Mouse (Mus musculus): ENCODE results near the gene Iffo1. TPM values are rescaled to one million over a fixed set of nuclear protein-coding genes. Genes with fewer than 3 reads are reported as not detected.

Iffo1 gene
- total RNA-seq, 2 experiments from 2014 or later: 14.3 to 20.1 TPM

DNA sequence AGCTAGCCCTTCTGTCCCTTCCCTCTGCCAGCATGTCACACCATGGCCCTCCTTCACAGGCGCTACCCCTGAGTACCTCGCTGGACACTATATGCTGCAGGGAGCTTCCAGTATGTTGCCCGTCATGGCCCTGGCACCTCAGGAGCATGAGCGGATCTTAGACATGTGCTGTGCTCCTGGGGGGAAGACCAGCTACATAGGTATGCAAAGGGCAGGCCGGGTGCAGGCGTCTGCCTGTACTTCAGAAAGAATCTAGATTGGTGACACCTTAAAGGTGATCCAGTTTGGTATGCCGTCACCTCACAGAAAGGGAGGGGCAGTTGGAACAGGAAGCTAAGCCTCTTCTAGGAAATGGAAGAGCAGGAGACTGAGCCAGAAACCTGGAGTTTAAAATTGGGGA is 5.3 kb upstream of the Iffo1 start:
- no peak for ATAC-seq (ENCODE audit: poor library complexity, severe bottlenecking)

DNA sequence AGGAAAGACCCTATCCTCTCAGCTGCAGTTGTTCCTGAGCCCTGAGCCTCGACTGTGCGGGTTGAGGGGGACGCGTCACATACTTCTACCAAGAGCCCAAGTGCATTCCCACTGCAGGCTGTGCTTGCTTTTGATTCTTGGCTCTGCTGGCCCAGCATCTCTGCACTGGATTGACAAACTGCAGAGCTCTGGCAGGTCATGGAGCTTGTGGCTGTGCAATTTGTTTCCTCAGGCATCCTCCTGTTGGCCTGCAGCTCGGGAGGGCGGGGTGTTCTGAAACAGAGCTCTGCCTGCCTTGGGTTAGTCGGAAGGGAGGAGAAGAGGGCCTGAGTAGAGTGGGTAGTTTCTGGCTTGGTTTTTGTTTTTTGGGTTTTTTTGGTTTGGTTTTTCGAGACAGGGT is 2.6 kb upstream of the Iffo1 start:
- ATAC-seq (ENCODE audit: poor library complexity, severe bottlenecking): no peak

DNA sequence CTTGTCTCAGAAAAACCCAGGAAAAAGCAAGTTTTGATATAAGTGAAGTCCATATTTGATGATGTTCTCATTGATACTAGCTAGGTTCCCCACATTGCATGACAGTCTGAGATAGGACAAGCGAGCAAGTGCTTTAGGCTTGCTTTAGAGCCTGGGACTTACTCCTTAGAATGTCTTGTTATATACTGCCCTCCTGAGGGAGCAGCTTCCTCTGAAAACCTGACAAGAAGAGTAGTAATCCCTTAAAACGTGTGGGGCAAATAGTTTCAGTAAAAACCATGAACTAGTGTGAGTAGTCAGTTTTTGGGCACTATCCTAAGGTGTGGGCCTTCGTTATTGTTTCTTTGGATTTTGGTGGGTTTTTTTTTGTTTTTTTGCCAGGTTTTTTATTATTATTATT is 1.9 kb upstream of the Iffo1 start:
- no peak for ATAC-seq (ENCODE audit: poor library complexity, severe bottlenecking)

DNA sequence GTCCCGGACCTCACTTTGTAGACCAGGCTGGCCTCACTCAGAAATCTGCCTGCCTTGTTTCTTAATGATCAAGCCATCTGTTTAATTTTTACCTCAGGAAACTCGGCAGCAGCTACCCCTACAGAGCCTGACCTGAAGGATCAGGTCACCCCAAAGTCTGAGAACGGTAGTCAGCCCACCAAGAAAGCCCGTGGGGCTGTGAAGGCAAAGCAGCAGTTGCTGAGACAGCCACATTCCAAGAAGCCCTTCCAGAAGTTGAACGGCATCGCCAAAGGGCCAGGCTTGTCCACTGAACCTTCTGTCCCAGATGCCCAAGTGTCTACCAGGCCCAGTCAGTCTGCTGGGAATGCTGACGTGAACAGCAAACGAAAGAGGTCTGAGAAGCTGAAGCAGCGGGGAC is 1.1 kb upstream of the Iffo1 start:
- ATAC-seq (ENCODE audit: poor library complexity, severe bottlenecking): no peak

DNA sequence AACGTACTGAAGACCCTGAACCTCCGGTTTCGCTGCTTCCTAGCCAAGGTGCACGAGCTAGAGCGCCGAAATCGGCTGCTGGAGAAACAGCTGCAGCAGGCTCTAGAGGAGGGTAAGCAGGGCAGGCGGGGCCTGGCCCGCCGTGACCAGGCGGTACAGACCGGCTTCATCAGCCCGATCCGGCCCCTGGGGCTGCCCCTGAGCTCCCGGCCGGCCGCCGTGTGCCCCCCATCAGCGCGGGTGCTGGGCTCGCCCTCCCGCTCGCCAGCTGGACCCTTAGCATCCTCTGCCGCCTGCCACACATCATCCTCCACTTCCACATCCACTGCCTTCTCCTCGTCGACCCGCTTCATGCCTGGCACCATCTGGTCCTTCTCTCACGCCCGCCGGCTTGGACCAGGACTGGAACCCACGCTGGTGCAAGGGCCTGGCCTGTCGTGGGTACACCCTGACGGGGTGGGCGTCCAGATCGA is 474 bp downstream of the Iffo1 start:
- ATAC-seq (ENCODE audit: poor library complexity, severe bottlenecking): no peak

DNA sequence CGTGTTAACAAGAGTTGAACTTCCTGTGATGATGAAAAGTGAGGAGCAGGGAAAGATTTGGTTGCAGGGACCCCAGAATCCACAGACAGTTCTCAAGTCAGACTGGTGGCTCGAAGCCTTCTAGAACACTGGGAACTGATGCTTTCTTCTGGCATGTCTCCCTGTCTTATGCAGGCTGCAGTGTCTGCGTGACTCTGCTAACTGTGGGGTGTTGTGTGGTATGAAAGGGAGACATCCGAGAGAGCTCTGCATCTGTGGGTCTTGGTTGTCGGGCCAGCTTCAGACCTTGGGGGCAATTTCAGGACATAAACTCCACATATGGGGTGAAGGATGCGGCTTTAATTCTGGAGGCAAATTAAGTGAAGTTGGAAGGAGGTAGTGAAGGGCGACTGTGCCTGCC is 1.1 kb downstream of the Iffo1 start:
- no peak for ATAC-seq (ENCODE audit: poor library complexity, severe bottlenecking)

DNA sequence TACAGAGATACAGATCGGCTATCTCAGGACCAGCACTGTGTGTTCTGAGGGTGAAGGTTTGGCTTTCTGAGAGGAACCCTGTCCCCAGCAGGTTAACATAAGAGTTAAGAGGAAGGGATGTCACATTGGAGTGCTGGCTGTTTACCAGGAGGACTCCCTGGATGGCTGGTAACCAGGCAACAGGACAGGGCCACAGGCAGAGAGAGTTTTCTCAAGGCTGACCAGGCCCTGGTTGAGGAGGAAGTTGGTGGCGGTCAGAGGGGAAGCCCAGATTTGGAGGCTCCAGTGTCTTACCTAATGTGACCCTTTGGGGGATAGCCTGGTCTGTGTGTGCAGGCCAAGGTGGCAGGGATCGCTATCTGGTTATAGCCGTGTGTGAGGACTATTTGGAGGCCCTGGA is 1.8 kb downstream of the Iffo1 start:
- peak; percentile 60 for ATAC-seq (ENCODE audit: poor library complexity, severe bottlenecking)

DNA sequence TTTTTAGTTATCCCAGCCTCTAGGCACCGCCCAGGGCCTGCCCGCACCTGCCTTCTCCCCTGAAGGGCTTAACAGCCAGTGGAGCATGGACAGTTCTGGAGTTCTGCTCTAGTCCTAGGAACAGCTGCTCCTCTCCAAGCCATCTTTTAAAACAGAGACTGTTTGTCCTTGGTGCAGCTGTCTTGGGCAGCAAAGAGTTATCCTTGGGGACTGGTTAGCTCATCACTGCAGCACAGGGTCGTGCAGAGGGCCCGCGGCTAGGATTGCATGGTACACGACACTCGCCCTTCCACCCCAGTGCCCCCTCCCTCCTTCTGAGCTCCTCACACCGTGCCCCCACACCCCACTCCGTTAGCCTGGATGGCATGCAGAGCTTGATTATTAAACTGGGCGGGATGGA is 2.3 kb downstream of the Iffo1 start:
- ATAC-seq (ENCODE audit: poor library complexity, severe bottlenecking): no peak

DNA sequence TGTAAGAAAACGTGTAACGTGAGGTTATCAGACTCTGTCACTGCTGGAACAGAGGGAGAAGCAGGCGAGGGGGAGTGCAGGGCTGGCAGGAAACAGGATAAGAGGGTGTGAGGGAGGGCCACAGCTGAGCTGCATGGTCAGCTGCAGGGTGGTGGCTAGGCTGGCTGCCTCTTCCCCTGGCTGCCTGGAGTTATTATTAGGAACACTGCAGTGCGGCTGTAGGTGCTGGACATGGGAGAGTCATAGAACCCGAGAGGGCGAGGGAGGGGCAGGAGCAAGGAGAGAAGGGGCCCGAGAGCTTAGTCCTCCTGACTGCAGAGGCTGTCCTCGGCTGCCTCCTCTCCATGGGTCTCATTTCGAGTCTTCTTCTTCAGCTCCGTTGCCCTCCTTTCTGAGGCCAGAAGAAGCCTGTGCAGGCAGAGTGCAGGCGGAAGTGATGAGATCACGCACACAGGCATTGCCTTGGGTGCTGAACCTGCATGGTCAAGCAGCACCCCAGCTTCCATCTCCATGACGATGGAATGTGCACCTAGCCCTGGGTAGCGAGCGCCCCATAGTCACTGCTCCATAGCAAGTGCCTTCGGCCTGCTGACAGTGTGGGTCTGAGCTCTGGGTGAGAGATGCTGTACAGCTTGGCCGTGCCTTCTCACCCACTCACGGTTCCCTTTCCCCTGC is 3.3 kb downstream of the Iffo1 start:
- 0 out of 2 replicates have a peak, but pooled peaks have one; percentile 5 for ATAC-seq (ENCODE audit: poor library complexity, severe bottlenecking)

DNA sequence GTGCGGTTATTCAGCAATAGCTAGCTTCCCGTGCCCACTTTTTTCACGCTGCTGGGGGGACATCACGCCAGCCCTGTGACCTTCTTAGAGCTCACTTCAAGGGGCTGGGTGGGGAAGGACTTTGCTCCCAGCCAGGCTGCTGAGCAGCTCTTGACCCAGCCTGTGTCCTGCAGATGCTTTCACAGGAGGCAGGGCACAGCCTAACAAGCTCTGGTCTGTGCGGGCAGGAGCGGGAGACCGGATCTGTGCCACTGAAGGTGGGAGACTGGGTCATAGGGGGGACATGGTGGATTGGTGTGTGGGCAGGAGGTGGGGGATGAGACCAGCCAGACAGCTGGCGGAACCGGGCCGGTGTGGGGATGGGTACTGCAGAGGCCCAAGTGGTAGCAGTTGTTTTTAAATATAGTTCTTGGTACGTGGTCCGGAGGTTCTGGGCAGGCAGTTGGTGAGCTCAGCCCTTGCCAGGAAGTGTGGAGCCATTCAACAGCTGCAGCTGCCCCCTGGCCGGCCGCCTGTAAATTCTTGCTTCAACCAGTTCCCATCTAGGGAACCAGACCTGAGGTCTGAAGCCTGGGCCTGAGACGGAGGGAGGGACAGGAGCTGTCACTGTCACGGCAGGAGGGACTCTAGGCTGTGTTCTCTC is 4.0 kb downstream of the Iffo1 start:
- ATAC-seq (ENCODE audit: poor library complexity, severe bottlenecking): no peak

DNA sequence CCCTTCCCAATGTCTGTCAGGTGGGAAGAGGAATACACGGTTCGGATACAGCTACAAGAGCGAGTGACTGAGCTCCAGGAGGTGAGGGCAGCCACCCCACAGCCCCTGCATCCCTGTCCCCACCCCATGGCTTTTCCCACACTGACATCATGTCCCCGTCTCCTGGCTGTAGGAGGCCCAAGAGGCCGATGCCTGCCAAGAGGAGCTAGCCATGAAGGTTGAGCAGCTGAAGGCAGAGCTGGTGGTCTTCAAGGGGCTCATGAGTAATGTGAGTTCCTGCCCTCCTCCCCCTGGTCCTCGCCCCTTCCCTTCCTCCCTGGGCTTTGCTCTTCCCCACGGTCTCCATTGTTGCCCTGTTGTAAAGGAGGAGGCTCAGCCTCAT is 4.5 kb downstream of the Iffo1 start:
- ATAC-seq (ENCODE audit: poor library complexity, severe bottlenecking): no peak

DNA sequence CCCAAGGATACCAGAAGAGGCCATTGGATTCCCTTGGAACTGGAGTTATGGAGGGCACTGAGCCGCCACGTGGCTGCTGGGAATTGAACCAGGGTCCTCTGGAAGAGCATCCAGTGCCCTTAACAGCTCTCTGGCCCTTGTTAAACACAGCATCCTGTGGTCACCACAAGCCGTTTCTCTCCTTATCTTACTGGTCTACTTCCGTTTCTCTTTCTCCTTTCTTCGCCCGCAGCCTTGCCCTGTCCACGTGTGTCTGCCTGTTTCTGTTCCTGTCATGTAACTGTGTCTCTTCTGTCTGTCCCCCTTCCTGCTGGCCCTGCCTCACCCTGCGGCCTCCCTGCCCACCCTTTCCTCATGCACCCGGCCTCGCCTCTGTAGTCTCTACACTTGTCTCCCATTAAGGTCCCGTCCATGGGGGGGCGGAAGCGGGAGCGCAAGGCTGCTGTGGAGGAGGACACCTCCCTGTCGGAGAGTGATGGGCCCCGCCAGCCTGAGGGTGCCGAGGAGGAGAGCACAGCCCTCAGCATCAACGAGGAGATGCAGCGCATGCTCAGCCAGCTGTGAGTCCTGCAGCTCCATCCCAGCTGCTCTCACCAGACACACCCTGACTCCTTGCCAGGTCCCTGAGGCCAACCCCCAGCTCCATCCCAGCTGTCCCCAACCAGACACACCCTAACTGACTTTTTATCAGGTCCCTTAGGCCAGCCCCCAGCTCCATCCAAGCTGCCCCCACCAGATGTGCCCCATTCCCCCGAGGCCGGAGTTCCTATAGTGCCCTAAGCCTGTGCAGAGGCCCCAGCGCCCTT is 7.4 kb downstream of the Iffo1 start:
- ATAC-seq (ENCODE audit: poor library complexity, severe bottlenecking): peak; percentile 73

DNA sequence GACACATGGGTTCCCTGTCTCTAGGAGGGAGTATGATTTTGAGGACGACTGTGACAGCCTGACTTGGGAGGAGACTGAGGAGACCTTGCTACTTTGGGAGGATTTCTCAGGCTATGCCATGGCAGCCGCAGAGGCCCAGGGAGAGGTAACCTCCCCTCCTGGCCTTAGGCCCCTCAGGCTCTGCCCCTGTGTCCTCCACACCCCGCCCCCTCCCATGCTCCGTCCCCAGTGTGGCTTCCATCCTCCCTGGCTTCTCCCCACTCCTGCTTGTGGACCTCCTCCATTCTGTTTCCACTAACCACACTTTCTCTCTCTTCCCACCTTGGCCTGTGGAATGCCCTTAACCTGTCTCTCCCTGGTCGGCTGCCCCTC is 8.0 kb downstream of the Iffo1 start:
- no peak for ATAC-seq (ENCODE audit: poor library complexity, severe bottlenecking)

DNA sequence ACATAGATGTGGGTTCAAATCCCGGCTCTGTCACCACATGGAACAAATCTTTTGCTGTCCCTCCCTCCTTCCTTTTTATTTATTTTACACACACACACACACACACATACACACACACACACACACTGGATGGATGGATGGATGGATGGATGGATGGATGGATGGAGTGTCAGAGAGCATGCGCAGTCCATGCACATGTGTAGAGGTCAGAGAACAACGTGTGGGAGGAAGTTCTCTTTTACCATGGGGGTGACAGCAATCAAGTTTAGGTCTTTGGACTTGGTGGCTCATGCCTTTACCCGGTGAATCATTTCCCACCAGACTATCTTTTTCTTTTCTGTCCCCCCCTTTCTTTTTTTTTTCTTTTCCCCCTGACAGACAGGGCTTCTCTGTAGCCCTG is 8.6 kb downstream of the Iffo1 start:
- no peak for ATAC-seq (ENCODE audit: poor library complexity, severe bottlenecking)

DNA sequence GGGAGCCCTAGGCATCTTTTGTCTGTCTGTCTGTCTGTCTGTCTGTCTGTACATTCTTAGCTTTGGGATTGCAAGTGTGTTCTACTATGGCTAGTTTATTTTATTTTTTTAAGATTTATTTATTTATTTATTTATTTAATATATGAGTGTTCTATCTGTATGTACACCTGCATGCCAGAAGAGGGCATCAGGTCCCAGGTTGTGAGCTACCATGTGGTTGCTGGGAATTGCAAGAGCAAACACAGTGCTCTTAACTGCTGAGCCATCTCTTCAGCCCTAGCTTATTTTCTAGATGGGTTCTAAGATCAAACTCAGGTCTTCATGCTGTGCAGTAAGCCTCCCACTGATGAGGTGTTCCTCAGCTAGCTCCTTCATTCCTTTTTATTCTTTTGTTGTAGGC is 9.5 kb downstream of the Iffo1 start:
- no peak for ATAC-seq (ENCODE audit: poor library complexity, severe bottlenecking)

DNA sequence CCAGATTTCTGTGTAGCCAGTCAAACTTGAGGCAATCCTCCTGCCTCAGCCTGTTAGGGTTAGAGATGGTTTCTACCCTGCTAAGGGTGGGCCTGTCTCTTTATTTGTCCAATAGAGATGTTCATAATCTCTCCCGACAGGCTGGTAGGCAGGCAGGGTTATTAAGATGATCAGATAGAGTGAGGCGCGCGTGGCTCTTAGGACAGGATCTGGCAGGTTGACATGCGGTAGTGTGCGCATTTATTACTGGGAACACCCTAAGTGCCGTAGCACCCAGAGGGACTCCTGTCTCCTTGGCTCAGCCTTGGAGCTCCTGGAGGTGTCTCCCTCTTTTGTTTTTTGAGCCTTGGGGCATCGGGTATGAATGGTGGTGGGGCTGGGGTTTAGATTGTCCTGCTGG is 10.2 kb downstream of the Iffo1 start:
- ATAC-seq (ENCODE audit: poor library complexity, severe bottlenecking): no peak

DNA sequence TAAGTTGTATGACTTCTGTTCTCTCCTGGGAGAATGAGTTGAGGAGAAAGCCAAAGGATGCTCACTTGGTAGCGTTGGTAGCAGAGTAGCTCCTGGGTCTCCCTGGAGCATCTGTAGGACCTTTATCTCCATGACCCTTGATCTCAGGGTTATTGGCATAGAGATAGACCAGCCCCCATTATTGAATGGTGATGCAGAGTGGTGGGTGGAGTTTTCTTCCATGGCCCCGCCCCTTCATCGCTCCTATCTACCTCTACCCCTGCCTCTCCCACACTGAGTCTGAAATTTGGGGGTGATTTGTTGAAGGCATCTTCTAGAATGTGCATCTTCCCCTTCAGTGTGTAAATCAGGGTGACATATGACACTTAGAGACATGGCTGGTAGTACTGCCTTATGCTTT is 11.4 kb downstream of the Iffo1 start:
- ATAC-seq (ENCODE audit: poor library complexity, severe bottlenecking): no peak

DNA sequence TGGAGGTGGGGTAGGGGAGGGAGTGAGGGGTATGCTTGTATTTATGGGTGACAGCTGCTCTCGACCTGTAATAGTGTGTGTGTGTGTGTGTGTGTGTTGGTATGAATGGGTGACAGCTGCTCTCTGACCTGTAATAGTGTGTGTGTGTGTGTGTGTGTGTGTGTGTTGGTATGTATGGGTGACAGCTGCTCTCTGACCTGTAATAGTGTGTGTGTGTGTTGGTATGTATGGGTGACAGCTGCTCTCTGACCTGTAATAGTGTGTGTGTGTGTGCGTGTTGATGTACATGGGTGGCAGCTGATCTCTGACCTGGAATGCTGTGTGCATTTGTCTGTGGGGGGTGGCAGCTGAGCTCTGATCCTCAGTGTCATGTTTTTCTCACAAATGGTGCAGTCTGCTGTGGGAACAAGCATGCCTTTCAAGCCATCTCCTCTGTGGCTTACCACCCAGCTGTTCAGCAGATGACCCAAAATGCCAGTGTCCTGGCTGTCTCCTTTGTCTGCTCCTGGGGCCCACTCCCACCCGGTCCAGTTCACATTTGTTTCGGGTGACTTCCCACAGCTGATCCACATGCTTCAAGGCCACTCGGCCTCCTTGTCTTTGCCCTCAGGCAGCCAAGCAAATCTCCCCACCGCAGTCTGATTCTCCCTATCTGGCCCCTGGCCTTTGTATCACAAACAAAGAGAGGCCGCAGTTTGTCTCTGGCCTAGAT is 12.0 kb downstream of the Iffo1 start:
- ATAC-seq (ENCODE audit: poor library complexity, severe bottlenecking): no peak

DNA sequence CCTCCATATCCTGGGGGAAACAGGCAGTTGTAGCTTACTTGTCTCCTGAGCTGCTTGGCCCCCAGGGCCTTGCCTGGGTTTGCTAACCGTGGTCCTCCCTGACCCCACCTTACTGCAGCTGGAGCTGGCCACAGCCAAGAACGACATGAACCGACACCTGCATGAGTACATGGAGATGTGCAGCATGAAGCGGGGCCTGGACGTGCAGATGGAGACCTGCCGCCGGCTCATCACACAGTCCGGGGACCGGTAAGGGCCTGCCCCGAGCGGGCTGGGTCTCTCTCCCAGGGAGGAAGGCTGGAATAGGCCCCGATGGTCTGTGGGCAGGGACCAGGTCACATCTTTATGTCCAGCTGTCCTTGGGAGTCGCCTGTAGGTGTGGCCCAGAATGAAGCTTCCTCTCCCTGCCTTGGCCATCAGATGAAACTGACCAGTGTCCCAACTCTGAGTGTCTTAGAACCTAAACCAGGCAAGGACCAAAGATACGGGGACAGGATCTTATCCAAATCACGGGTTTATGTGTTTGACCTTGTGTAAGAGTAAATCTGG is 14.0 kb downstream of the Iffo1 start:
- ATAC-seq (ENCODE audit: poor library complexity, severe bottlenecking): no peak

DNA sequence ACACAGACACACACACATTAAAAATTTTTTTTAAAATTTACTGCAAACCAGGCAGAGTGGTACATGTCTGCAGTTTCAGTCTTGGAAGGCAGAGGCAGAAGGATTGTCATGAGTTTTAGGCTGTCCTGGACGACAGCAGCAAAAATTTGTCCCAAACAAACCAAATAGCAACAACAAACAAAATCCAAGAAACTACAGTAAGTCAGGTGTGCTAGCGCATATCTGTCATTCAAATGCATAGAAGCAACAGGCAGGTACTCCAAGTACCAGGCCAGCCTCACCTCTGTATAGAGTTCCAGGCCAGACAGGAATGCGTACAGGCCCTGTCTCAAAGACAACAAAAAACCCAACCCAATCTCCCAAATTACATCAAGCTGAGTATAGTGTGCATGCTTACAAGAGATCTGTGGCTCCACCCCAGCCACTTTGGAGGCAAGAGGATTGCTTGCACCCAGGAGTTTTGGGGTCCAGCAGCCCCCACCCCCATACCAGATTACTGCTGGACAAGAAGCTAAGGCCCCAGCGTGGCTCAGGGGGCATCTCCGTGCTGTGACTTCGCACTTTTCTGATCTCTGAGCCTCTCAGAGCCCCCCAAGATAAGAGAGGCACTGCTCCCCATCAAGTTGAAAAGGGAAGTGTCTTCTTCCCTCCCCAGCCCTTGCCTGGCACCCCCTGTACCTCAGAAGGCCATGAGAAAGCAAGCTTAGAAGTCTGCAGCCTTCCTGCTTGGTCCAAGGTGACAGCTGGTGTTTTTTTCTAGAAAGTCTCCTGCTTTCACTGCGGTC is 14.9 kb downstream of the Iffo1 start:
- no peak for ATAC-seq (ENCODE audit: poor library complexity, severe bottlenecking)

DNA sequence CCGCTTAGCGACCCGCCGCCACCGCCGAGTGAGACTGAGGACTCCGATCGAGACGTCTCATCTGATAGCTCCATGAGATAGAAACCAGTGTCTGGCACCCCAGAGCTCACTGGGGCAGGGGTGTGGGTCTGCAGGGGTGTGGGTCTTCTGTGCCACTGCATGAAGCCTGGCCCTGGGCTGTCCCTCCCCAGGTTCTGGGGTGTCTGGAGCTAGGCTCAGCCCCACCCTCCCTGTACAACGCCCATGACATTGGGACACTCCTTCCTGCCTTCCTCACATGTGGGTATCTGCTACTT is 15.5 kb downstream of the Iffo1 start:
- no peak for ATAC-seq (ENCODE audit: poor library complexity, severe bottlenecking)

Data from megakaryocyte, adult 5-6 weeks (primary cell).